Mouse (Mus musculus) testis, adult 2 months (tissue): ENCODE results near the gene Stk33.

Experiments used
- CTCF ChIP-seq: fragments of 200-500 bp; IDR thresholded peaks from 2 replicates; pipeline ENCODE4 v1.5.1; 2012; ENCODE audit warnings: low read depth, mild to moderate bottlenecking, inconsistent platforms, low read length, moderate library complexity; ENCODE audit not compliant: control insufficient read depth, insufficient read depth, insufficient replicate concordance
- POLR2A ChIP-seq: fragments of 200-500 bp; IDR thresholded peaks from 2 replicates; pipeline ENCODE4 v1.6.1; 2012; ENCODE audit warnings: low read depth, mild to moderate bottlenecking, inconsistent platforms, low read length, moderate library complexity; ENCODE audit not compliant: control insufficient read depth

GRCm38 (mm10) chr7:109455748-109456147 is 16.9 kb upstream of the Stk33 start:
- no peak for TF ChIP-seq CTCF
- TF ChIP-seq POLR2A, result no peak
